Mouse (Mus musculus): Measurements from ENCODE around the gene Cenpm. TPM values are rescaled to one million over a fixed set of nuclear protein-coding genes. Genes with fewer than 3 reads are reported as not detected.
A peak's percentile ranks its signal among the peaks of the same experiment; 100 is the strongest.

Cenpm gene
- polyA plus RNA-seq, 1 experiment from 2014 or later: 72.7 TPM

- H3K9me3 ChIP-seq: no peaks in the 10 kb centered on the region
- H3K4me2 ChIP-seq: peak within 1 kb of the TSS; percentile 73
- 2% methylated on average over 44 of the region's 44 CpGs for WGBS
- no peak for ATAC-seq (ENCODE audit: insufficient number of reproducible peaks, insufficient read depth, low FRiP score, low TSS enrichment, low read depth)
- peak within 1 kb of the TSS; percentile 40 for H3K4me3 ChIP-seq
- peaks cover 13% of the 10 kb centered on the region for H3K4me1 ChIP-seq
- no peaks in the 10 kb centered on the region for H3K36me3 ChIP-seq
- H3K9ac ChIP-seq: peak within 1 kb of the TSS; percentile 58
- H3K27ac ChIP-seq: no peak within 1 kb of the TSS
- peaks cover 56% of the 10 kb centered on the region for H3K27me3 ChIP-seq
Observed at GRCm38 (mm10) chr15:82223657-82224601, 20.6 kb downstream of the Cenpm start, which contains the start of gene Tnfrsf13c. TSS of gene Tnfrsf13c (minus strand) at chr15:82224369.

- no peaks in the 10 kb centered on the region for H3K9me3 ChIP-seq
- no peak for ATAC-seq (ENCODE audit: insufficient number of reproducible peaks, insufficient read depth, low FRiP score, low TSS enrichment, low read depth)
- H3K9ac ChIP-seq: no peak overlapping the region
- peaks cover 62% of the 10 kb centered on the region for H3K27me3 ChIP-seq
- no peaks in the 10 kb centered on the region for H3K36me3 ChIP-seq
- H3K4me2 ChIP-seq: peak overlapping the region; percentile 73
- peaks cover 13% of the 10 kb centered on the region for H3K4me1 ChIP-seq
- WGBS: 45% methylated on average over 7 of the region's 7 CpGs
- no peak overlapping the region for H3K27ac ChIP-seq
- no peak overlapping the region for H3K4me3 ChIP-seq
Observed at GRCm38 (mm10) chr15:82223251-82223650, 21.3 kb downstream of the Cenpm start.

GRCm38 (mm10) chr15:82221104-82221860 is 23.3 kb downstream of the Cenpm start:
- 49% methylated on average over 14 of the region's 14 CpGs for WGBS
- Histone ChIP-seq H3K36me3 (no peaks in the 10 kb centered on the region), H3K4me2 (no peak overlapping the region), H3K9ac (no peak overlapping the region), H3K27me3 (peaks cover 79% of the 10 kb centered on the region), H3K4me3 (no peak overlapping the region), H3K4me1 (peaks cover 17% of the 10 kb centered on the region), H3K27ac (no peak overlapping the region), H3K9me3 (no peaks in the 10 kb centered on the region)
- no peak for ATAC-seq (ENCODE audit: insufficient number of reproducible peaks, insufficient read depth, low FRiP score, low TSS enrichment, low read depth)

GRCm38 (mm10) chr15:82220003-82220675 is 24.4 kb downstream of the Cenpm start:
- no peaks in the 10 kb centered on the region for H3K9me3 ChIP-seq
- no peak for ATAC-seq (ENCODE audit: insufficient number of reproducible peaks, insufficient read depth, low FRiP score, low TSS enrichment, low read depth)
- H3K4me3 ChIP-seq: no peak overlapping the region
- peaks cover 25% of the 10 kb centered on the region for H3K4me1 ChIP-seq
- WGBS: 61% methylated on average over 11 of the region's 12 CpGs
- H3K27me3 ChIP-seq: peaks cover 79% of the 10 kb centered on the region
- H3K36me3 ChIP-seq: no peaks in the 10 kb centered on the region
- no peak overlapping the region for H3K27ac ChIP-seq
- no peak overlapping the region for H3K9ac ChIP-seq
- no peak overlapping the region for H3K4me2 ChIP-seq

DNA sequence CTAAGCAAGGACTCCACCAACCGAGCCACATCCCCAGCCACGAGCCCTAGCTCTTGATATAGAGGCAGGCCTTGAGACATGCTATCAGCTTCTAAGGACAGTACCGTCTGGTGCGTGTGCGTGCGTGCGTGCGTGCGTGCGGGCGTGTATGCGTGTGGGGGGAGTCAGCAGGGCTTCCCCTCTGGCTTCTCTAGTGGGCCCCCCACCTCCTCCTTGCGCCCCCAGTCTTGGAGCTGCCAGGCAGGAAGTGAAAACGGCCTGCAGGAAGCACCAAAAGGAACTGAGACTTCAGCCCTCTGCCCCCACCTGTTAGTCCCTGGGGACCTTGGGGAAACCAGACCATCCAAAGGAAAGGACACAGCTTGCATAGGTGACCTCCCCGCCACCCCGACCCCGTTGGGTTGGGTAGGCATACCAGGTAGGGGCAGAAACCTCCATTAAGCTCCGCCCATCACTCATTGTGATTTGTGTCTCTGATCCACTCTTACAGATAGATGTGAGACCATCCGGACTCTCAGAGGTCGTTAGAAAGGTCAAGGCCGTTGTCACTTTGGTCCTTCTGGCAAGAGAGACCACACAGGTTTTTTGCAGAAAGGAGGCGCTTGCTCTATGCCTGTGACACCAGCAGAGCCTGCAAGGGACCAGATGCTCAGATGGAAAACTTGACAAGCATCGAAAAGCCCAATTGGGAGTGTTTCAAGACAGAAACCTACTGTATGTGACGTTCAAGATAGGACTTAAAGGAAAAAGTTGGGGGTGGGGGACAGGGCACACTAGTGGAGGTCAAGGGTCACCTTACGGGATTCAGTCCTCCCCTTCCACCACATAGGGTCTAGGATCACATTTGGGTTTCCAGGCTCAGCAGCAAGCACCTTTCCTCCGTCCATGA is 25.5 kb downstream of the Cenpm start:
- Histone ChIP-seq H3K27me3 (peaks cover 76% of the 10 kb centered on the region), H3K4me3 (no peak overlapping the region), H3K36me3 (no peaks in the 10 kb centered on the region), H3K9me3 (no peaks in the 10 kb centered on the region), H3K4me2 (no peak overlapping the region), H3K27ac (no peak overlapping the region), H3K4me1 (peaks cover 19% of the 10 kb centered on the region), H3K9ac (no peak overlapping the region)
- 75% methylated on average over 26 of the region's 26 CpGs for WGBS
- no peak for ATAC-seq (ENCODE audit: insufficient number of reproducible peaks, insufficient read depth, low FRiP score, low TSS enrichment, low read depth)

- Histone ChIP-seq H3K4me2 (no peak overlapping the region), H3K36me3 (no peaks in the 10 kb centered on the region), H3K27ac (no peak overlapping the region), H3K4me3 (no peak overlapping the region), H3K9ac (no peak overlapping the region), H3K4me1 (peaks cover 14% of the 10 kb centered on the region), H3K9me3 (no peaks in the 10 kb centered on the region), H3K27me3 (peaks cover 76% of the 10 kb centered on the region)
- 24% methylated on average over 9 of the region's 9 CpGs for WGBS
- ATAC-seq (ENCODE audit: insufficient number of reproducible peaks, insufficient read depth, low FRiP score, low TSS enrichment, low read depth): no peak
Observed at GRCm38 (mm10) chr15:82217980-82218379, 26.6 kb downstream of the Cenpm start.

- H3K9me3 ChIP-seq: no peaks in the 10 kb centered on the region
- H3K4me2 ChIP-seq: no peak overlapping the region
- H3K4me1 ChIP-seq: peaks cover 22% of the 10 kb centered on the region
- H3K4me3 ChIP-seq: no peak overlapping the region
- H3K9ac ChIP-seq: 0 out of 2 replicates have a peak overlapping the region, but pooled peaks have one; percentile 16
- 13% methylated on average over 7 of the region's 7 CpGs for WGBS
- ATAC-seq (ENCODE audit: insufficient number of reproducible peaks, insufficient read depth, low FRiP score, low TSS enrichment, low read depth): no peak
- no peaks in the 10 kb centered on the region for H3K36me3 ChIP-seq
- no peak overlapping the region for H3K27ac ChIP-seq
- H3K27me3 ChIP-seq: peaks cover 79% of the 10 kb centered on the region
Observed at GRCm38 (mm10) chr15:82217039-82217438, 27.5 kb downstream of the Cenpm start.

GRCm38 (mm10) chr15:82216142-82216827 is 28.3 kb downstream of the Cenpm start:
- H3K4me3 ChIP-seq: no peak overlapping the region
- H3K9me3 ChIP-seq: no peaks in the 10 kb centered on the region
- peaks cover 30% of the 10 kb centered on the region for H3K4me1 ChIP-seq
- H3K27ac ChIP-seq: no peak overlapping the region
- no peaks in the 10 kb centered on the region for H3K36me3 ChIP-seq
- WGBS: 43% methylated on average over 20 of the region's 20 CpGs
- no peak for ATAC-seq (ENCODE audit: insufficient number of reproducible peaks, insufficient read depth, low FRiP score, low TSS enrichment, low read depth)
- H3K27me3 ChIP-seq: peaks cover 86% of the 10 kb centered on the region
- H3K4me2 ChIP-seq: no peak overlapping the region
- H3K9ac ChIP-seq: no peak overlapping the region

- no peak for ATAC-seq (ENCODE audit: insufficient number of reproducible peaks, insufficient read depth, low FRiP score, low TSS enrichment, low read depth)
- WGBS: 31% methylated on average over 11 of the region's 11 CpGs
- Histone ChIP-seq H3K4me1 (peaks cover 35% of the 10 kb centered on the region), H3K4me2 (no peak overlapping the region), H3K9me3 (no peaks in the 10 kb centered on the region), H3K27me3 (peaks cover 87% of the 10 kb centered on the region), H3K9ac (no peak overlapping the region), H3K27ac (no peak overlapping the region), H3K36me3 (no peaks in the 10 kb centered on the region), H3K4me3 (no peak overlapping the region)
Observed at GRCm38 (mm10) chr15:82215332-82216046, 29.1 kb downstream of the Cenpm start.

- 20% methylated on average over 4 of the region's 4 CpGs for WGBS
- no peak overlapping the region for H3K4me3 ChIP-seq
- no peaks in the 10 kb centered on the region for H3K9me3 ChIP-seq
- no peak overlapping the region for H3K27ac ChIP-seq
- peaks cover 95% of the 10 kb centered on the region for H3K27me3 ChIP-seq
- peaks cover 35% of the 10 kb centered on the region for H3K4me1 ChIP-seq
- H3K4me2 ChIP-seq: peak overlapping the region; percentile 83; the same call in 1 of the 2 replicates
- H3K9ac ChIP-seq: no peak overlapping the region
- no peak for ATAC-seq (ENCODE audit: insufficient number of reproducible peaks, insufficient read depth, low FRiP score, low TSS enrichment, low read depth)
- no peaks in the 10 kb centered on the region for H3K36me3 ChIP-seq
Observed at GRCm38 (mm10) chr15:82213222-82213621, 31.3 kb downstream of the Cenpm start.

Data from embryonic facial prominence, embryonic 13.5 days (tissue).